Mouse (Mus musculus) hindbrain, embryonic 11.5 days (tissue): ENCODE measurements around the gene Fzd5. TPM values are rescaled to one million over a fixed set of nuclear protein-coding genes. Genes with fewer than 3 reads are reported as not detected.

Source experiments
- ATAC-seq: fragments of 200-750 bp; cut with Nextera tagmentation; 2 replicates; pipeline ENCODE4 v1.8.0; 2017; ENCODE audit warnings: mild to moderate bottlenecking, moderate TSS enrichment, moderate library complexity; ENCODE audit not compliant: low FRiP score
- DNase-seq: peaks from one replicate; pipeline ENCODE4 v3.0.0-alpha.2; 2015; ENCODE audit warnings: low spot score
- H3K27ac ChIP-seq: fragments of 300-500 bp; sonication (generic); 2 replicates; pipeline ENCODE4 v1.5.1; 2014; ENCODE audit warnings: mild to moderate bottlenecking, low read depth, low read length
- H3K27me3 ChIP-seq: fragments of 300-500 bp; sonication (generic); 2 replicates; pipeline ENCODE4 v1.6.1; 2014; ENCODE audit warnings: mild to moderate bottlenecking, low read length, moderate library complexity, mixed read lengths; ENCODE audit not compliant: control insufficient read depth, insufficient read depth
- H3K36me3 ChIP-seq: fragments of 300-500 bp; sonication (generic); 2 replicates; pipeline ENCODE4 v1.6.1; 2014; ENCODE audit warnings: mild to moderate bottlenecking, low read length, moderate library complexity, mixed read lengths; ENCODE audit not compliant: control insufficient read depth, insufficient read depth
- H3K4me1 ChIP-seq: fragments of 300-500 bp; sonication (generic); replicated peaks from 2 replicates; pipeline ENCODE4 v1.6.1; 2014; ENCODE audit warnings: low read length, mixed read lengths; ENCODE audit not compliant: control insufficient read depth, insufficient read depth
- H3K4me2 ChIP-seq: fragments of 300-500 bp; sonication (generic); replicated peaks from 2 replicates; pipeline ENCODE4 v1.6.1; 2014; ENCODE audit warnings: mild to moderate bottlenecking, low read depth, low read length
- H3K4me3 ChIP-seq: fragments of 300-500 bp; sonication (generic); 2 replicates; pipeline ENCODE4 v1.5.1; 2014; ENCODE audit warnings: low read depth, low read length
- H3K9ac ChIP-seq: fragments of 300-500 bp; sonication (generic); 2 replicates; pipeline ENCODE4 v1.6.1; 2014; ENCODE audit warnings: low read depth, low read length
- H3K9me3 ChIP-seq: fragments of 300-500 bp; sonication (generic); 2 replicates; pipeline ENCODE4 v1.6.1; 2016; ENCODE audit warnings: low read length; ENCODE audit not compliant: control insufficient read depth
- WGBS: fragments of 180-500 bp; shearing (Covaris S2); extraction: QIAGEN DNeasy Blood & Tissue Kit; methylation state at CpG from one replicate; pipeline ENCODE4 v1.1.7; 2014; 5-methylcytosine and 5-hydroxymethylcytosine counted together
- polyA plus RNA-seq: library from polyadenylated mRNA; unstranded; fragments of >200 nt; fragmentation: Nextera tagmentation; extraction: Ambion mirVana; gene quantifications from 2 replicates; pipeline ENCODE4 v1.2.1, GENCODE M21; 2014

Gene Fzd5
- polyA plus RNA-seq, 1 experiment from 2014 or later = 0.52 TPM

GRCm38 (mm10) chr1:64736681-64737501 is 660 bp downstream of the Fzd5 start:
- Histone ChIP-seq H3K27me3 (peaks cover 41% of the 10 kb centered on the region), H3K27ac (no peak overlapping the region), H3K4me2 (peak overlapping the region; percentile 98), H3K9ac (peak overlapping the region; percentile 51), H3K4me3 (peak overlapping the region; percentile 63), H3K4me1 (peaks cover 10% of the 10 kb centered on the region), H3K36me3 (no peaks in the 10 kb centered on the region), H3K9me3 (no peaks in the 10 kb centered on the region)
- DNase-seq (peak; percentile 49), ATAC-seq (peak; percentile 8)
- under 1% methylated on average over 55 of the region's 56 CpGs for WGBS

GRCm38 (mm10) chr1:64735781-64736680 is 1.5 kb downstream of the Fzd5 start:
- 10% methylated on average over 75 of the region's 75 CpGs for WGBS
- H3K9ac ChIP-seq = 0 out of 2 replicates have a peak overlapping the region, but pooled peaks have one; percentile 11
- no peak overlapping the region for H3K27ac ChIP-seq
- peak overlapping the region; percentile 98 for H3K4me2 ChIP-seq
- peak overlapping the region; percentile 63 for H3K4me3 ChIP-seq
- ATAC-seq (peak; percentile 17; the same call in 1 of the 2 replicates), DNase-seq (peak; percentile 77)
- no peaks in the 10 kb centered on the region for H3K36me3 ChIP-seq
- H3K9me3 ChIP-seq = no peaks in the 10 kb centered on the region
- H3K4me1 ChIP-seq = peaks cover 10% of the 10 kb centered on the region
- peaks cover 41% of the 10 kb centered on the region for H3K27me3 ChIP-seq

GRCm38 (mm10) chr1:64734771-64735750 is 2.5 kb downstream of the Fzd5 start:
- Histone ChIP-seq H3K9me3 (no peaks in the 10 kb centered on the region), H3K4me2 (peak overlapping the region; percentile 98), H3K36me3 (no peaks in the 10 kb centered on the region), H3K9ac (no peak overlapping the region), H3K4me3 (peak overlapping the region; percentile 63), H3K4me1 (peaks cover 10% of the 10 kb centered on the region), H3K27ac (no peak overlapping the region), H3K27me3 (peaks cover 41% of the 10 kb centered on the region)
- DNase-seq = peak; percentile 65
- WGBS = 41% methylated on average over 58 of the region's 58 CpGs
- no peak for ATAC-seq

GRCm38 (mm10) chr1:64733453-64734245 is 3.9 kb downstream of the Fzd5 start:
- no peak overlapping the region for H3K27ac ChIP-seq
- H3K4me2 ChIP-seq = no peak overlapping the region
- H3K4me1 ChIP-seq = peaks cover 10% of the 10 kb centered on the region

GRCm38 (mm10) chr1:64732637-64733200 is 4.8 kb downstream of the Fzd5 start:
- ATAC-seq (no peak), DNase-seq (no peak)
- Histone ChIP-seq H3K4me1 (peaks cover 10% of the 10 kb centered on the region), H3K9ac (no peak overlapping the region), H3K36me3 (no peaks in the 10 kb centered on the region), H3K9me3 (no peaks in the 10 kb centered on the region), H3K4me2 (no peak overlapping the region), H3K27me3 (peaks cover 39% of the 10 kb centered on the region), H3K4me3 (no peak overlapping the region), H3K27ac (no peak overlapping the region)
- WGBS = 39% methylated on average over 7 of the region's 7 CpGs

More at GRCm38 (mm10) chr1:64733453-64734245, 3.9 kb downstream of the Fzd5 start:
- Histone ChIP-seq H3K27me3 (peaks cover 41% of the 10 kb centered on the region), H3K9ac (no peak overlapping the region), H3K36me3 (no peaks in the 10 kb centered on the region), H3K9me3 (no peaks in the 10 kb centered on the region), H3K4me3 (no peak overlapping the region)
- DNase-seq (peak; percentile 30), ATAC-seq (no peak)
- 15% methylated on average over 11 of the region's 11 CpGs for WGBS

GRCm38 (mm10) chr1:64732161-64732560 is 5.4 kb downstream of the Fzd5 start:
- ATAC-seq (no peak), DNase-seq (no peak)
- Histone ChIP-seq H3K27me3 (peaks cover 38% of the 10 kb centered on the region), H3K4me1 (peaks cover 10% of the 10 kb centered on the region), H3K27ac (no peak overlapping the region), H3K36me3 (no peaks in the 10 kb centered on the region), H3K4me2 (no peak overlapping the region), H3K9me3 (no peaks in the 10 kb centered on the region), H3K9ac (no peak overlapping the region), H3K4me3 (no peak overlapping the region)
- WGBS = 37% methylated on average over 10 of the region's 10 CpGs

- H3K9me3 ChIP-seq = no peaks in the 10 kb centered on the region
- no peak overlapping the region for H3K9ac ChIP-seq
- H3K27me3 ChIP-seq = peaks cover 32% of the 10 kb centered on the region
- H3K27ac ChIP-seq = no peak overlapping the region
- WGBS = 65% methylated on average over 16 of the region's 16 CpGs
- no peak overlapping the region for H3K4me2 ChIP-seq
- H3K4me3 ChIP-seq = no peak overlapping the region
- DNase-seq (no peak), ATAC-seq (no peak)
- no peaks in the 10 kb centered on the region for H3K36me3 ChIP-seq
- peaks cover 10% of the 10 kb centered on the region for H3K4me1 ChIP-seq
These were observed 6.1 kb downstream of the Fzd5 start for GRCm38 (mm10) chr1:64731341-64732020.
